Mouse (Mus musculus): Measurements from ENCODE around the gene Fam135a. TPM values are rescaled to one million over a fixed set of nuclear protein-coding genes. Genes with fewer than 3 reads are reported as not detected.
A peak's percentile ranks its signal among the peaks of the same experiment; 100 is the strongest.

The Fam135a gene
- 24.1 and 25.5 TPM in 2 replicates for polyA plus RNA-seq (2015; fragmentation: Nextera tagmentation; extraction: Ambion mirVana)

- ATAC-seq (replicated peaks; ENCODE audit: extremely low read depth, insufficient read depth, low FRiP score): peak; percentile 96
These were observed at the start of gene Fam135a for GRCm38 (mm10) chr1:24099926-24100869. Fam135a (minus strand) TSS chr1:24100341.

GRCm38 (mm10) chr1:24143504-24143903 lies 43.4 kb upstream of the Fam135a start:
- WGBS: 83% methylated on average over 8 of the region's 8 CpGs
- no peak for ATAC-seq (replicated peaks; ENCODE audit: extremely low read depth, insufficient read depth, low FRiP score)
- Histone ChIP-seq H3K36me3 (ENCODE audit: control insufficient read depth, insufficient read depth) (no peaks in the 10 kb centered on the region), H3K4me1 (ENCODE audit: control insufficient read depth, insufficient read depth, low read length) (no peaks in the 10 kb centered on the region), H3K9ac (ENCODE audit: low read length) (no peak overlapping the region), H3K27ac (ENCODE audit: low read length) (no peak overlapping the region), H3K4me2 (ENCODE audit: low read depth, low read length) (no peak overlapping the region), H3K9me3 (replicated peaks; ENCODE audit: control insufficient read depth, low read length) (no peaks in the 10 kb centered on the region), H3K27me3 (ENCODE audit: control insufficient read depth, insufficient read depth, low read length) (no peaks in the 10 kb centered on the region), H3K4me3 (ENCODE audit: low read length) (no peak overlapping the region)

More at GRCm38 (mm10) chr1:24099926-24100869, at the start of gene Fam135a:
- peak within 1 kb of the TSS; percentile 79 for H3K27ac ChIP-seq (ENCODE audit: low read length)
- H3K27me3 ChIP-seq (ENCODE audit: control insufficient read depth, insufficient read depth, low read length): no peaks in the 10 kb centered on the region
- H3K9ac ChIP-seq (ENCODE audit: low read length): peak within 1 kb of the TSS; percentile 91
- no peaks in the 10 kb centered on the region for H3K9me3 ChIP-seq (replicated peaks; ENCODE audit: control insufficient read depth, low read length)
- WGBS: under 1% methylated on average over 76 of the region's 88 CpGs
- H3K4me1 ChIP-seq (ENCODE audit: control insufficient read depth, insufficient read depth, low read length): peaks cover 4% of the 10 kb centered on the region
- no peaks in the 10 kb centered on the region for H3K36me3 ChIP-seq (ENCODE audit: control insufficient read depth, insufficient read depth)
- peak within 1 kb of the TSS; percentile 92 for H3K4me2 ChIP-seq (ENCODE audit: low read depth, low read length)
- peak within 1 kb of the TSS; percentile 79 for H3K4me3 ChIP-seq (ENCODE audit: low read length)

DNA sequence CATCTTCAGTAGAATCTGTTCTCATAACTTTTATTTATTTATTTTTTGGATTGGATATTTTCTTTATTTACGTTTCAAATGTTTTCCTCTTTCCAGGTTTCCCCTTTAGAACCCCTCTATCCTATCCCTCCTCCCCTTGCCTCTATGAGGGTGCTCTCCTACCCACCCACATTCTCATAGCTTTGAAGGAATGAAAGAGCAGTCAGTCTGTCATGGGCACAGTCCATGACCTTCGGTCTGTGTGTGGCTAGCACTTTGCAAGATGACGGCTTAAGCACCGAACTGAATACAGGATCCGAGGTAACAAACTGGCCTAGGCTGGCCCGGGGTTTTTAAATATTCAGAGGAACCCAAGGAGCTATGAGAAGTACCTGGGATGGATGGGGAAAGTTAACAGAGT lies 40.4 kb upstream of the Fam135a start:
- ATAC-seq (replicated peaks; ENCODE audit: extremely low read depth, insufficient read depth, low FRiP score): no peak
- 75% methylated on average over 6 of the region's 6 CpGs for WGBS
- Histone ChIP-seq H3K27me3 (ENCODE audit: control insufficient read depth, insufficient read depth, low read length) (no peaks in the 10 kb centered on the region), H3K9me3 (replicated peaks; ENCODE audit: control insufficient read depth, low read length) (no peaks in the 10 kb centered on the region), H3K9ac (ENCODE audit: low read length) (no peak overlapping the region), H3K36me3 (ENCODE audit: control insufficient read depth, insufficient read depth) (no peaks in the 10 kb centered on the region), H3K4me2 (ENCODE audit: low read depth, low read length) (no peak overlapping the region), H3K4me3 (ENCODE audit: low read length) (no peak overlapping the region), H3K27ac (ENCODE audit: low read length) (no peak overlapping the region), H3K4me1 (ENCODE audit: control insufficient read depth, insufficient read depth, low read length) (no peaks in the 10 kb centered on the region)

DNA sequence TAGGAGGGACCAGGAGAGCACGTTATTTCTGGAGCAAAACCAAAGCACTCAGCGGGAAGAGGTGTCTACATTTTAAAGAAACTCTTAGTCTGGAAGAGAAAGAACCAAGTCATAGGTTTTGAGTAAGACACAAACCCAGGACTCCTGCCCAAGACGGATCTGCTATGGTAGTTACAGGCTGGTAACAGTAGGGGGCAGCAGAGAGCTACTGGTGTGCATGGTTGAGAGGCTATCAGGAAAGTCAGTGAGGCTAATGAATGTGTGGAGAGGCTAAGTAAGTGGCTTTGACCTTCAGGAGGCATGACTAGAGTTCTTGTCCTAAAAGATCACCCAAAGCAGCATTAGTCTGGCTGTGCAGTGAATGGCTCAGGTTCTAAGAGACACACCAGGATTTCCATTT lies 37.0 kb upstream of the Fam135a start:
- H3K27ac ChIP-seq (ENCODE audit: low read length): no peak overlapping the region
- H3K4me3 ChIP-seq (ENCODE audit: low read length): no peak overlapping the region
- WGBS: 7% methylated on average over 3 of the region's 3 CpGs
- no peaks in the 10 kb centered on the region for H3K4me1 ChIP-seq (ENCODE audit: control insufficient read depth, insufficient read depth, low read length)
- H3K4me2 ChIP-seq (ENCODE audit: low read depth, low read length): no peak overlapping the region
- ATAC-seq (replicated peaks; ENCODE audit: extremely low read depth, insufficient read depth, low FRiP score): no peak; the same call in 1 of the 2 replicates
- no peaks in the 10 kb centered on the region for H3K27me3 ChIP-seq (ENCODE audit: control insufficient read depth, insufficient read depth, low read length)
- H3K9me3 ChIP-seq (replicated peaks; ENCODE audit: control insufficient read depth, low read length): no peaks in the 10 kb centered on the region
- no peak overlapping the region for H3K9ac ChIP-seq (ENCODE audit: low read length)
- no peaks in the 10 kb centered on the region for H3K36me3 ChIP-seq (ENCODE audit: control insufficient read depth, insufficient read depth)

DNA sequence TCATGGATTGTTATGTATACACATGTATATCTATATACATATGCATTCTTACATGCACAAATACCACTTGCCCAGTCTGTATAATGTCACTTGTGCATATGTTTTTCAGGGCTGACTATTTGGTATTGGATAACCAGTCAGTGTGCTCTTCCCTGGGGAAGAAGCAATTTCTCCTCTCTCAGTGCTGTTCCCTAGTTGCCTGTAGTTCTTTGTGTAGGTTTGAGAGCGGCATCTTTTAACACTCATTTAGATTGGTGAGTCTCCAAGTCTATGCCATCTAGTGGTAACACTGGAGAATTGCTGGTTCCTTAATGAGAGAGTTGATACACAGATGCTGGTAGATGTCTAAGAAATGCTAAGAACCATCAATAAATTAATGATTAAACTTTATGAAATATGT lies 34.7 kb upstream of the Fam135a start:
- WGBS: 3% methylated on average over 1 of the region's 1 CpGs
- H3K27ac ChIP-seq (ENCODE audit: low read length): no peak overlapping the region

GRCm38 (mm10) chr1:24133853-24134252 lies 33.7 kb upstream of the Fam135a start:
- no peak for ATAC-seq (replicated peaks; ENCODE audit: extremely low read depth, insufficient read depth, low FRiP score)
- no peak overlapping the region for H3K27ac ChIP-seq (ENCODE audit: low read length)
- no peaks in the 10 kb centered on the region for H3K4me1 ChIP-seq (ENCODE audit: control insufficient read depth, insufficient read depth, low read length)
- no peaks in the 10 kb centered on the region for H3K9me3 ChIP-seq (replicated peaks; ENCODE audit: control insufficient read depth, low read length)
- H3K9ac ChIP-seq (ENCODE audit: low read length): no peak overlapping the region
- 35% methylated on average over 19 of the region's 19 CpGs for WGBS
- H3K36me3 ChIP-seq (ENCODE audit: control insufficient read depth, insufficient read depth): no peaks in the 10 kb centered on the region
- H3K4me2 ChIP-seq (ENCODE audit: low read depth, low read length): no peak overlapping the region
- H3K4me3 ChIP-seq (ENCODE audit: low read length): no peak overlapping the region
- no peaks in the 10 kb centered on the region for H3K27me3 ChIP-seq (ENCODE audit: control insufficient read depth, insufficient read depth, low read length)

More for the DNA sequence above, 34.7 kb upstream of the Fam135a start:
- Histone ChIP-seq H3K4me3 (ENCODE audit: low read length) (no peak overlapping the region), H3K4me2 (ENCODE audit: low read depth, low read length) (no peak overlapping the region), H3K36me3 (ENCODE audit: control insufficient read depth, insufficient read depth) (no peaks in the 10 kb centered on the region), H3K27me3 (ENCODE audit: control insufficient read depth, insufficient read depth, low read length) (no peaks in the 10 kb centered on the region), H3K9ac (ENCODE audit: low read length) (no peak overlapping the region), H3K9me3 (replicated peaks; ENCODE audit: control insufficient read depth, low read length) (no peaks in the 10 kb centered on the region), H3K4me1 (ENCODE audit: control insufficient read depth, insufficient read depth, low read length) (no peaks in the 10 kb centered on the region)
- ATAC-seq (replicated peaks; ENCODE audit: extremely low read depth, insufficient read depth, low FRiP score): no peak

- WGBS: 58% methylated on average over 6 of the region's 6 CpGs
- Histone ChIP-seq H3K27me3 (ENCODE audit: control insufficient read depth, insufficient read depth, low read length) (no peaks in the 10 kb centered on the region), H3K9ac (ENCODE audit: low read length) (no peak overlapping the region), H3K4me3 (ENCODE audit: low read length) (no peak overlapping the region), H3K36me3 (ENCODE audit: control insufficient read depth, insufficient read depth) (no peaks in the 10 kb centered on the region), H3K4me1 (ENCODE audit: control insufficient read depth, insufficient read depth, low read length) (no peaks in the 10 kb centered on the region), H3K27ac (ENCODE audit: low read length) (no peak overlapping the region), H3K9me3 (replicated peaks; ENCODE audit: control insufficient read depth, low read length) (no peaks in the 10 kb centered on the region), H3K4me2 (ENCODE audit: low read depth, low read length) (no peak overlapping the region)
- no peak for ATAC-seq (replicated peaks; ENCODE audit: extremely low read depth, insufficient read depth, low FRiP score)
These were observed 27.7 kb upstream of the Fam135a start for GRCm38 (mm10) chr1:24127866-24128265.

GRCm38 (mm10) chr1:24124610-24125009 lies 24.5 kb upstream of the Fam135a start:
- Histone ChIP-seq H3K27me3 (ENCODE audit: control insufficient read depth, insufficient read depth, low read length) (no peaks in the 10 kb centered on the region), H3K9ac (ENCODE audit: low read length) (no peak overlapping the region), H3K4me3 (ENCODE audit: low read length) (no peak overlapping the region), H3K4me1 (ENCODE audit: control insufficient read depth, insufficient read depth, low read length) (no peaks in the 10 kb centered on the region), H3K27ac (ENCODE audit: low read length) (no peak overlapping the region), H3K4me2 (ENCODE audit: low read depth, low read length) (no peak overlapping the region), H3K9me3 (replicated peaks; ENCODE audit: control insufficient read depth, low read length) (no peaks in the 10 kb centered on the region), H3K36me3 (ENCODE audit: control insufficient read depth, insufficient read depth) (no peaks in the 10 kb centered on the region)
- WGBS: 73% methylated on average over 3 of the region's 3 CpGs
- no peak for ATAC-seq (replicated peaks; ENCODE audit: extremely low read depth, insufficient read depth, low FRiP score)

- ATAC-seq (replicated peaks; ENCODE audit: extremely low read depth, insufficient read depth, low FRiP score): no peak
These were observed 22.4 kb upstream of the Fam135a start for GRCm38 (mm10) chr1:24122582-24122981.

More at GRCm38 (mm10) chr1:24122582-24122981, 22.4 kb upstream of the Fam135a start:
- Histone ChIP-seq H3K4me3 (ENCODE audit: low read length) (no peak overlapping the region), H3K4me1 (ENCODE audit: control insufficient read depth, insufficient read depth, low read length) (no peaks in the 10 kb centered on the region), H3K36me3 (ENCODE audit: control insufficient read depth, insufficient read depth) (no peaks in the 10 kb centered on the region), H3K9ac (ENCODE audit: low read length) (no peak overlapping the region), H3K9me3 (replicated peaks; ENCODE audit: control insufficient read depth, low read length) (no peaks in the 10 kb centered on the region), H3K27me3 (ENCODE audit: control insufficient read depth, insufficient read depth, low read length) (no peaks in the 10 kb centered on the region), H3K27ac (ENCODE audit: low read length) (no peak overlapping the region), H3K4me2 (ENCODE audit: low read depth, low read length) (no peak overlapping the region)
- 87% methylated on average over 1 of the region's 1 CpGs for WGBS

Data from heart, embryonic 16.5 days (tissue).